Mouse (Mus musculus): ENCODE measurements around the gene Uchl4.

GRCm38 (mm10) chr9:64271249-64271648 is 36.2 kb downstream of the Uchl4 start:
- no peak for TF ChIP-seq CTCF (IDR thresholded peaks at IDR 0.05; ENCODE audit: insufficient read depth, low read length)
- no peak for TF ChIP-seq POLR2A (IDR thresholded peaks at IDR 0.05; ENCODE audit: borderline replicate concordance, extremely low read depth, low read depth, low read length)
